Mouse (Mus musculus): ENCODE data around the gene Osm.

The Osm gene

DNA sequence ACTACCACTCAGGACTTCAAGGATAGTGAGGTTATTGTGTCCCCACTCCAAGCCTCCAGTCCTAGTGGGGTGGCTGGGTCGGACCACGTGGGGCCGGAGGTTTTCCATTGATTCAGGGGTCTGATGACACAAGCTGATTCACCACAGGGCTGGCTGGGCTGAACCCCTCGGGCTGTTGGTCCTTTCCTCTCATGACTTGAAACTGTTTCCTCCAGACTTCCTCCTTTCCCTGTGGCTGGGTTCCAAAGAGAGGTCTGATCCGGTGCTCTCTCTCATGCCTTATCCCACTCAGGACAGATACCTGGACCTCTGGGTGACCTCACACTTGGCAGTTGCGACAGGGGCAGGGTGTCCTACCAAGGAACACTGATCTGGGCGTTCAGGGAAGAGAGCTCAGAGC, 3.9 kb downstream of the Osm start:
- DNase-seq = no peak

DNA sequence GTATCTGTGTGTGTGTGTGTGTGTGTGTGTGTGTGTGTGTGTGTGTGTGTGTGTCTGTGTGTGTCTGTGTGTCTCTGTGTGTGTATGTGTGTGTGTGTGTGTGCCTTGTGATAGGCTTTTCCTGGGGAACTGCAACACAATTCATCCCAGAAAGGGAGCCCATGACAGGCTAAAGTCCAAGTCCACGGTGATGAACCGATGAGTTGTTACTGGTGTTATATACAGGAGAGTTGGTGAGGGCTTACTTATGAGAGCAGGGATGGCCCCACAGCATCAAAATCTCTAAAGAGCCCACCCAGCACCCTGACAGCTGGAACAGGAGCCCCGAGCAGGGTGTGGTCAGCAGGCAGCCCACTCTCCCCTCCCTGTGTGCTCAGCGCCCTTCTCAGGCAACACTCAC, 5.0 kb downstream of the Osm start:
- no peak for DNase-seq

GRCm38 (mm10) chr11:4246126-4246525, 9.9 kb downstream of the Osm start:
- no peak for DNase-seq

- DNase-seq = no peak
Measured at GRCm38 (mm10) chr11:4246623-4247022, 10.4 kb downstream of the Osm start.

DNA sequence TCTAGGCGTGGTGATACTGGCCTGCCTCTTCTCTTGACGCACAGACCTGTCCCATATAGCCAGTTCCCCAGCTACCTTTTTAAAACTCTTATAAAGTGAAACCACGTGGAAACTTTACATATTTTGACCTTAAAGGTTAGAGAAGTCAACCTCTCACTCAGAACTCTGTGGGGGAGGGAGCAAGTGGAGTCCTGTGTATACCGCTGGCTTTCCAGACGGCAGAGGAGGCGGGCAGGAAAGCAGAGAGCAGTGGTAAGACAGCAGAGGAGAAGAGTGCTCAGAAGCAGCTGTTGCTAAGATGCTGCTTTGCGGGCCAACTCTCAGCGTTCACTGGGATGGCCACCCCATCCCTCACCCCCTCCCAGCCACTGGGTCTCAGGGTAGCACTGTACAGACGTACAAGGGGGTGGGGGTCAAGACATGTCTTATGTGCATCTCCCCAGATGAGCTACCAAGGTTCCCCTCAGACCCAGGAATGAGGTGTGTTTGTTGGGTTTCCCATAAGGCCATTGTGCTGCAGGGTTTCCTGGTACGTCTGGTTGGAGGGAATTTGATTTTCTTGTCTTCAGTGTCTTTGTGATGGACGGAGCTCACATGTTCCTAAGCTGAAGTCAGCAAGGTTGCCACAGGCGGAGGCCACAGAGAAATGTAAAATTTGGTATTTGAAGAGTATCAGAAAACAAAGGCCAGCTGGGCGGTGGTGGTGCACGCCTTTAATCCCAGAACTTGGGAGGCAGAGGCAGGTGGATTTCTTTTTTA, 11.2 kb downstream of the Osm start:
- peak; percentile 36 to 53 for DNase-seq

DNA sequence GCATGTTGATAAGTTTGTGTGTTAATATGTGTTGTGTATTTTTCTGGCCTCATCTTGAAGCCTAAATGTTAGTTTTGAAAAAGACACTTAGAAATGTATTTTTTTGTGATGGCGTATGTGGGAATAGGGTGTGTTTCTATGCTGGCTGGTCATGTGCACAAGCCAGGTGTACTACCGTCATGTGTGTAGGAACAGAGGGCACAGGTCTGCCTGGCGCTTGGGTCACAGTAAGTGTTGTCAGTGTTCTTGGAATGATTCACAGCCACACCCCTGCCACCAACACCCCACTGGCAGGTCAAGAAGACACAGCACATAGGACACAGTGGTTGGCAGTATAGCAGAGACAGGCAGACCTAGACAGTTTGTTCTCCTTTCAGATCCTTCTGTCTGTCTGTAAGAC, 12.9 kb downstream of the Osm start:
- DNase-seq = no peak

DNA sequence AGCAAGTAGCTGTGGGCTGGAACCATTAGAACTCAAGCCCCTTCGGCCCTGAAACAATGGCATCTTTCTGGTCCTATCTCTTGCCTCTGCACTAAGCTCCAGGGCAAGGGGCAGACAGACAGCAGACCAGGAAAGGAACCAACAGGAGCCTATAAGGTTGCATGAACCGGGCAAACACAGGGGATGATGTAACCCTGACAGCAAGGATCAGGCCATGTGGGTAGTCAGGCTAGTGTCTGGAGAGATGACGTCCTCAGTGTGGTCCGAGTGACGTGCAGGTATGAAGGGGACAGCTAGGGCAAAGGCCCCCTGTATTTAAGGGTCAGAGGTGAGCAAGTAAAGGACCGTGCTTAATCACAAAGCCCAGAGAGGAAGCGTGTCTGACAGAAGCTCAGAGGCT, 14.1 kb downstream of the Osm start:
- no peak for DNase-seq

DNA sequence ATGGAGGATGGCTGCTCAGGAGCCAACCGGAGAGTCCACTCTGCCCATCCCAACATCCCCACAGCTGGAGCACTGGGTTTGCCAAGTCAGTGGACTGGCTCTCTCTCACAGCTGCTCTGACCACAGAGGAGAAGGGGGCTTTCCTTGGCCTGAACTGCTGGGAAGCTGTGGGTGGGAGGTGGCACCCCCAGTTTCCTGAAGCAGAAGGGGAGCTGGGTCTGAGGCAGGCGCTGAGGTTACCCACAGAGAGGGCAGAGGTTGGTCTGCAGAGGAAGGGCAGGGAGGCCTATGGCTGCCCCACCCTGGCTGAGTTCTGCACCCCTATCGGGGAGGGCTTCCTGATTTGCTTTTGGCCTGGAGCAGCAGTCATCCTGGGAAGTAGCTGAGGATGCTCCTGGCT, 15.2 kb downstream of the Osm start:
- DNase-seq = no peak

- DNase-seq = no peak
Measured at GRCm38 (mm10) chr11:4252886-4253285, 16.7 kb downstream of the Osm start.

DNA sequence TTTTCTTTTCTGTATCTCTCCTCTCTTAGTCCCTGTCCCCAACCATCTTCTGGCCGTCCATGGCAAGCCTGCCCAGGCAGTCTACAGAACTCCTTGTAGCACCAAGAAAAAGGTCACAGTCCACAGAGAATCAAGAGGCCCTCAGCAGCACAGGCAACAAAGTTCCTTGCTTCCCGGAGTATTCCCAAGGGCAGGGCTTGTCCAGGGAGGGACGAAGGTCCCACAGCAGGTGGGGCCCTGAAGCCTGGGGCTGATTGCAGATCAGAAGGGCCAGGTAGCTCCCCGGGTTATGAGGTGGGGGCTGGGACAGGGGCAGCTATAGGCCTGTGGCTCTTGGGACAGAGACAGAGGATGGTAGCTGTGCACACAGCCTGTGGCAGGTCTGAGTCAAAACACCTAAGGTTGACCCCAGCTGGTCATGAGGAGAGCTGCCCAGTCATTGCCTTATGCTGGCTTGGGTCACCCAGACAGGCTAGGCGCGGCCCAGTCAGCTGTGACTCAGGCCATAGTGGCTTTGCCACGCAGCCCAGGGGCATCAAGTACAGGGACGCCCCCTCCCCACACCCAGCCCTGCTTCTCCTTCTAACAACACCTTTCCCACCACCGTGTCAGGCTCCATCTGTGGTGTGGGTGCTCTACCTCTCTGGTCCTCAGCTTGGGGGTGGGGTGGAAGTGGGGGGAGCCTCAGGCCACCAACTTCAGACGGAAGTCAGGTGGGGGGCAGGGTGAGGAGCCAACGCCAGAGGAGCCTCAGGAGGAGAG, 20.8 kb downstream of the Osm start, which contains the start of gene Lif:
Lif (plus strand) TSS at position 712 of the 762 bp plus-strand sequence.
- no peak for DNase-seq

GRCm38 (mm10) chr11:4257756-4258155, 21.5 kb downstream of the Osm start:
- DNase-seq = no peak

DNA sequence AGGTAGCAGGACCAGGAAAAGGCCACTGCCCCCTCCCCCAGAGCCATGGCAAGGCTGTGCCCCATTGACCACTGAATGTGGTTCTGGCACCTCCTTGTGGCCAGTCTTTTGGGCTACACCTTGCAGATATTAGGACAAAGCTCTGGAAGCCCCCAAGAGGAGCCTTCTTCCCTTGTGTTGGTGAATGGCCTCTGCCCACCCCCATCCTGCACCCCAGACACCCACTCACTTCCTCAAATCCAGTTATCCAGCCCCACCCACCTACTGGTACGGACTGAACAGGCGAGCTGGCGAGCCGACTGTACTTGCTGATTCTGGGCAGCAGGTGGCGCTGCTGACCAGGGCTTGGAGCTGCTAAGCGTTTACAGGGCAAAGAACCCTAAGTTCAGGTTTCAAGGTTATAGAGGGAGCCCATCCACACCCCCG, 22.4 kb downstream of the Osm start:
- peak; percentile 84 to 85 for DNase-seq

DNA sequence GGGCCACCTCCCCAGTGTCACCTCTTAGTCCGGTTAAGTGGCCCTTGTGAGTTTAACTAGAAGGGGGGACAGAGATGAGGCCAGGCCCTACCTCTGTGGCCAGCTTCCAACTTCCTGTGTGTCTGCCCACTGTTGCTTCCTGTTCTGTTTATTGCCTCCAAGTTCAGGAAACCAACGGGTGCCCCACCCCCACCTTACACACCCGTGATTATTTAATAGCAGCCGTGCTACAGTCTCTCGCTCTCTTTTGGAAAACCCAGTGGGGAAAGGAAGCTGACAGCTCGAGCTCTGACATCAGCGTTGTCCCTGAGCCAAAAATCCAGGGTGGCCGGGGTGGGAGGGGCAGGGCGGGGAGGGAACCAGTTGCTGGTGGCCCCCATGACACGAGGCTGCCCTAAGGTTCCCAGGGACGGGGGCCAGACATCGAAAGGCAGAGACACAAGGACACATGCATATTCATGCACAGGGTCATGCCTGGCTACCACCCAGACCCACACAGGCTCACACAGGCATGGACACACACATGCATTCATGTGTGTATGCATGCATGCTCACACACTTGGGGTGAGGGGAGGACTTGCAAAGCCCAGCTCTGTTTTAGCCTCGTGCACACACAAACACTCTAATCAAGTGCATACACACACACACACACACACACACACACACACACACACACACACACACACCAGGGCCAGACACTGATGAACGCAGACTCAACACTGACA, 24.4 kb downstream of the Osm start:
- DNase-seq = no peak

- peak; percentile 69 to 70 for DNase-seq
Measured at GRCm38 (mm10) chr11:4261188-4261494, 24.9 kb downstream of the Osm start.

- DNase-seq = no peak
Measured at GRCm38 (mm10) chr11:4261969-4262368, 25.7 kb downstream of the Osm start.

GRCm38 (mm10) chr11:4262847-4263246, 26.6 kb downstream of the Osm start:
- no peak for DNase-seq

GRCm38 (mm10) chr11:4263296-4263695, 27.1 kb downstream of the Osm start:
- no peak for DNase-seq

DNA sequence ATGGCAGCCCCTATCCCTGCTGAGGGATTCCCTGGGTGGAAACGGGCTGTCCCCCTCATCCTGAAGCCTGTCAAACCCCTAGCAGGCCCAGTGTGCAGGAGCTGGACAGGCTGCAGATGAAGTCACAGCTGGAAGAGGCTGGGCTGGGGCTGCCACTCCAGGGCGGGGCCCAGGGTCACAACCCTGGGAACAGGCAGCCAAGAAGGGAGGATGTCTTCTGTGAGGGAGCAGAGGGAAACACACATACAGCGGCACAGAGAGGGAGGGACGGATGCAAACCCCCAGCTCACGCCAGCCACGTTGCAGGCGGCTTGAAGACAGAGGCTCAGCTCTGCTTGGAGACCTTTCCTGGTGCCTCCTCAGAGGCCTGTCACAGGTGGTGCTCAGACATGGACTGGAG, 27.8 kb downstream of the Osm start:
- no peak for DNase-seq

DNA sequence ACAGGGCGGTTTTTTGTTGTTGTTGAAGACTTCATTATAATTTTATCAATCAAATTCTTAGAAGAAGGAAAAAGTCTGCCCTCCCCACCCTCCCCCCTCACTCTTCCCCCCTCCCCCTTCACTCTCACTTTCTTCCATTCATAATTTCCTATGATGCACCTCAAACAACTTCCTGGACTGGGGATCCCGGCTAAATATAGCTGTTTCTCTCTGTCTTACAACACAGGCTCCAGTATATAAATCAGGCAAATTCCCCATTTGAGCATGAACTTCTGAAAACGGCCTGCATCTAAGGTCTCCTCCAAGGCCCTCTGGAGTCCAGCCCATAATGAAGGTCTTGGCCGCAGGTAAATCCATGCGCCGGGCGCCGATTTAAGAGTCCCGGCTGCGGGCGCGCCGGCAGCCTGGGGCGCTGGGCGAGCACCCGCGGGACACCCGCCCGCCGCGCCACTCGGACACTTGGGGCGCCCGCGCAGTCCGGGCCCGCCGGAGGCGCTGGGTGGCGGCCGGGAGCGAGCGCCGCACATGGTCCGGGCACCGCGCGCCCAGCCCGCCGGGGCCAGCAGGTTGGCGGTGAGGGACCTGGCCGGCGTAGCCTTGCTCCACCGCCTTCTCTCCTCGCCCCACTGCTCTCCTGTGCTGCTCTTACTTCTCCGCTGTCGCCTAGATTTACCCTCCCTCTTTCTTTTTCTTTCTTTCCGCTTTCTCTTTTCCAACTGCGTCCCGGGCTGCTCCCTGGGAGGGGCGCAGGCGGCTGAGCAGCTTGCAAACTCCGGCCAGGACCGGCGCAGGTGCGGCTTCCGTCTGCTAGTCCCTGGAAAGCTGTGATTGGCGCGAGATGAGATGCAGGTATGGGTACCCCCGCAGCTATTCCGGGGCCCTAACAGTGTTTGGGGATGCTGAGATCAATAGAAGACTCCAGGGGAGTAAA, 30.3 kb downstream of the Osm start:
- DNase-seq = no peak

DNA sequence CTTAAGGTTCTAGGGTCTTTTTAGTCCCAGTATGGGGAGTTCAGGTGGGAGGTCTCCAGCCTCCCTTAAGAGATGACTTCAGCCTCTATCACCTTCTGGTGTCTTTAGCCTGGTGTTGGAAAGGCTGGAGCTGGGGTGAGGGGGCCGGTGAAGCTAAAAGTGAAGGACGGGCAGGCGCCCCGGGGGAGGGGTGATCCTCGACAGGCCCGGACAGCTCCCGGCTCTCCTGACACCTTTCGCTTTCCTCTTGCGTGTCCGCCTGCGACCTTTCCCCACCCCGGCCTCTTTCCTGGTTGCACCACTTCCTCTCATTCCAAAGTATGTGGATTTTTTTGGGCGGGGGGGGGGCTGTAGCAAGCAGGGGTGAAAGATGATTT, 31.0 kb downstream of the Osm start:
- DNase-seq = no peak

GRCm38 (mm10) chr11:4268500-4268899, 32.3 kb downstream of the Osm start:
- no peak for DNase-seq

- no peak for DNase-seq
Measured at GRCm38 (mm10) chr11:4270744-4271459, 34.7 kb downstream of the Osm start.

Measured in thymus, postnatal 36 days (tissue).